Mouse (Mus musculus): ENCODE results near the gene Hivep3.

The Hivep3 gene

DNA sequence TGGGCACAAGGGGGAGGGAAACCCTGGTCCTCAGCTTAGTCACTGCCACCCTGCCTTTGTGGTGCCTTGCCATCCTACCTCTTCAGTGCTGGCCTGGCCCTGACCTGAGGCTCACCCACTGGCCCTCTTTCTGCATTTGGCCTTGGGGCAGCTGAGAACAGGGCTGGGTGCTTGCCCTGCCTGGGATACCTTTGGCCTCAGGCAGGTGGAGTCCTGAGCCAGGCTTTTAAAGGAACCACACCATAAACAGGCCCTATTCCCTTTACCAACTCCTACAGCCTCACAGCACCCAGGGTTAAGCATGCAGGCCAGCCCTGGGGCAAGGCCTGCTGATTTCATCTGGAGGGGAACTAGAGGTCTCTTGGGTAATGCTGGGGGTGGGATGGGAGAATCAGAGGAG lies 447.0 kb downstream of the Hivep3 start:
- DNase-seq (ENCODE audit: extremely low spot score, low read depth, low spot score), result no peak

DNA sequence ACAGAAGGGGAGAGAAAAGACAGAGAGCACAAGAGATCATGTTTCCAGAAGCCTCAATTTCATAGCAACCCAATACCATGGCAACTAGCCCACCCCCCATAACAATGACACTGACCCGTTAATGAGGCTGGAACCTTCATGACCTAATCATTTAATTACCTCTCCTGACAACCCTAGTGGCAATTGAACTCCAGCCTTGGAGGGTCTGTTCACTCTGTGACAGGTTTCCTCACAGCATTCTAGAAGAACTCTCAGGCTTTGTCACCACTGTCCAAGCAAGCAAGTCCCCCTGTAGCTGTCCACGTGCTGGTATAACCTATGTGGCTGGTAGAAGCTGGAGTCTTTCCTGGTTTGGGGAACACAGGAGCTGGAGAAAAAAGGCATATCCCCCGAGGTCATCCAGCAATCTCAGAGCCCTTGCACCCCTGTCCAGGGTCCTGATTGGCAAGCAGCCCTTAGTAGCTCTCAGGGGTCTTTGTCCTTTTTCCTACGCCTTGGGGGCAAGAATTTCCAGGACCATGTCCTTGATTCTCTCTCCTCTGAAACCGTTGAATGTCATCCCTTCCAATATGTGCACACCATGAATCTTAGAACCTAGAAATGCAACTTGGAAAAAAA lies 450.9 kb downstream of the Hivep3 start:
- DNase-seq (ENCODE audit: extremely low spot score, low read depth, low spot score), result no peak

DNA sequence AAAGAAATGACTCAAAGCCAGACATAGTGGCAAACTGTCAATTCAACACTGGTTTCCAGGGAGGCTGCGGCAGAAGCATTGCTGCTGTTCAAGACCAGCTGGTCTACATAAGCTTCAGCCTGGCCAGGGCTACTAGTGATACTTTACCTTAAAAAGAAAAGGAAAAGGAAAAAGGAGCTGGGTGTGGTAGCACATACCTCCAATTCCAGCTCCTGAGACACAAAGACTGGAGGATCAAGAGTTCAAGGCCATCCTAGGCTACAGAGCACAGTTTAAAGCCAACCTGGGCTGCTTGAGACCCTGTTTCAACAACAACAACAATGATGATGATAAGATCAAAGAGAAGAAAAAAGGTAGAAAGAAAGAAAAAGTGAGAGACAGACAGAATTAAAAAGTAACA lies 452.9 kb downstream of the Hivep3 start:
- no peak for DNase-seq (ENCODE audit: extremely low spot score, low read depth, low spot score)

DNA sequence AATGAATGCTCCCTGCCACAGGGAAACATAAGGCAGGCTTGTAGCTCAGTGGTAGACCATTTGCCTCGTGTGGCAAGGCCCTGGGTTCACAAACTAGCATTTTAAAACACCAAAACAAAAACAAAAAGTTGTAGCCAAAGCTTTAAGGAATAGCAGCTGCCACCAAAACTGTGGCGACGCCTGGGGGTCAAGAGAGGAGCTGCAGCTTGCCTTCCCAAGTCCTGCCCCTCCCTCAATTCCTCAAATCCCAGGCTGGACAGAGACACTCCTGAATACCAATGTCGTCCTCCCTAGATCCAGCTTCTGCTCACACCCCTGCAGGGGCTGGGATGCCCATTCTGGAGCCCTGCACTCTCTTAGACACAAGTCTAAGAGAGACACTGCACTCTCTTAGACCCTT lies 453.4 kb downstream of the Hivep3 start:
- no peak for DNase-seq (ENCODE audit: extremely low spot score, low read depth, low spot score)

Data from hindlimb bud, embryonic 11.5 days (tissue).